Mouse (Mus musculus): ENCODE results near the gene Chtop. TPM values are rescaled to one million over a fixed set of nuclear protein-coding genes. Genes with fewer than 3 reads are reported as not detected.

The Chtop gene
- 35.9 and 46.2 TPM in 2 replicates for polyA plus RNA-seq (2012; rRNA removed)

GRCm38 (mm10) chr3:90508950-90509746, at the start of gene Chtop:
Chtop (minus strand) TSS chr3:90509498.
- DNase-seq (ENCODE audit: low read depth): no peak

GRCm38 (mm10) chr3:90555954-90556353, 46.7 kb upstream of the Chtop start:
- DNase-seq (ENCODE audit: low read depth): no peak

DNA sequence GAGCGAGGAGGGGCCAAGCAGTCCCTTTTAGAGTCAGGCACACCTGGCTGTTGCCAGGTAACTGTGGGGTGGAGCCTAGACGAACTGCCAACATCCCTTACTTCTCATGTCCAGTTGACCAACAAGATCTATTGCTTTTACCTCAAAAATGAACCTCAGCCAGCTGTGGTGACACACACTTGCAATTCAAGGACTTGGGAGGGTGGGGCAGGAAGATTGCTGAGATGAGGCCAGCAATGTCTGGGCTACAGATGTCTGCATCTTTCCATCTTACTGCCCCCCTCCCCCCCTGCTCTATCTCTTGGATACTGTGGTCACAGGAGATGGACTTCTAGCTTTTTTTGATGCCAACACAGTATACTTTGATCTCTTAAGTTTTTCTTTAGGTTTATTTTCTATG, 42.9 kb upstream of the Chtop start:
- DNase-seq (ENCODE audit: low read depth): no peak

DNA sequence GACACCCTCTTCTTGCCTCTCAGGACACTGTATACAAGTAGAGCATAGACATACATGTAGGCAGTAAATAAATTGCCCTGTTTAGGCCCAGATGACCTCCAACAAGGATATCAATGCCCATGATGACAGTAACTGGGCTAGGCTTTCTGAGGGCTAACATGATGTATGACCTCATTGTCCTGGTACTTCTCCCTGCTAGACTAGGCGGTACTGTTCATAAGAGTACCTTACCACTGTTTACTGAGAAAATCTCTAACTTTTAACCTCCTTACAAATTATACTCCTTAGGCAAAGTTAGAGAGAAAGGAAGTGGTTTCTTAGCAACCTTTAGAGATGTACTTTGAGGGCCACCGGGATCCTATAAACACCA, 41.1 kb upstream of the Chtop start:
- DNase-seq (ENCODE audit: low read depth): no peak

GRCm38 (mm10) chr3:90549676-90550420, 40.5 kb upstream of the Chtop start:
- no peak for DNase-seq (ENCODE audit: low read depth)

DNA sequence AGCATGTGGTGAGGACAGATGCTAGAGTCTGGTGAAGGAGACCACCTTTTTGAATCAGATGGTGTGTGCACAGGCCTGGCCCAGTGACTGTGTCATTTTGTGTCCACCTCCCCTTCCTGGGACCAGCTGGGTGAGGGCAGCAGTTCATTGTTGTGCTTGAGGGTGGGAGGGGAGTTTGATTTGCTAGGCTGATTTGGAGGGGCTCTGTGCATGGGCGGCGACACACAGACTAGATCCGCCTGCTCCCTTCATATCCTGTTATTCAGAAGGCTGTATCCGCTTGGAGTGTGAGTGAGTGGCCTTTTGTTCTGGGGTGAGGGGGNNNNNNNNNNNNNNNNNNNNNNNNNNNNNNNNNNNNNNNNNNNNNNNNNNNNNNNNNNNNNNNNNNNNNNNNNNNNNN, 31.6 kb upstream of the Chtop start:
- no peak for DNase-seq (ENCODE audit: low read depth)

DNA sequence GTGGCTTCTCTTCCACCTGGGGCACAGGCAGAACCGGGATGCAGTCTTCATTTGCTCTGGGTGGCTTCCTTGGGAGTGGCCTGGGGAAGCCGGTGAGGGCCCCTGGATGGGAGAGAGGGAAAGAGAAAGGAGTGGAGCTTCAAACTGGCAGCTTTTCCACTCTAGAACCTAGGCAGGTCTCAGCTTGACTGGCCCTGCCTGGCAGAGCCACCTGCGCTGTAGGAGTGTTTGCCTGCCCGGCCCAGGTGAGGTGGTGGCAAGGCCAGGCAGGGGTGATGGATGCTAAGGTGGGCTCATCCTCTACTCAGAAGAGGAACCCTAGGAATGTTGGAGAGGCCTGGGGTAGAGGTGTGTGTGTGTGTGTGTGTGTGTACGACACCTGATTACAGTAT, 28.6 kb upstream of the Chtop start:
- DNase-seq (ENCODE audit: low read depth): no peak

GRCm38 (mm10) chr3:90537141-90537904, 28.0 kb upstream of the Chtop start, which contains the start of gene S100a16:
S100a16 (plus strand) TSS chr3:90537254.
- DNase-seq (ENCODE audit: low read depth): no peak

DNA sequence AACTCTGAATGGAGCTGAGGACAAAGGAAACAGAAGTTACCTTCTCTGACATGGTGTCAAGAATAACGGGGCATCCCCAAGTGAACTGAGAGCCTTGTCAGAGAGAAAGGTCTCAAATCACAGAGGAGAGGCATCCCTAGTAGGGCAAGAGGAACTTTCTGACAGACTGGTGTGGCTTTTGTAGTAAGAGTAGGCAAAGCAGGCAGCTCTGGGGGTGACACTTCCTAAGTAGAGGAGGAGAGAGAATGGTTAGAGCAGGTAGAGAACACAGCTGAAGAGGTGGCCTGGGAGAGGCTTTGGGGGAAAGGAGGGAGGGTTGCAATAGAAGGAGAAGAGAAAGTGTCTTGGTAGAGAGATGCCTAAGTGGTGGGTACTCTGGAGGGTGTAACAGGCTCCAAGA, 26.1 kb upstream of the Chtop start:
- DNase-seq (ENCODE audit: low read depth): no peak

DNA sequence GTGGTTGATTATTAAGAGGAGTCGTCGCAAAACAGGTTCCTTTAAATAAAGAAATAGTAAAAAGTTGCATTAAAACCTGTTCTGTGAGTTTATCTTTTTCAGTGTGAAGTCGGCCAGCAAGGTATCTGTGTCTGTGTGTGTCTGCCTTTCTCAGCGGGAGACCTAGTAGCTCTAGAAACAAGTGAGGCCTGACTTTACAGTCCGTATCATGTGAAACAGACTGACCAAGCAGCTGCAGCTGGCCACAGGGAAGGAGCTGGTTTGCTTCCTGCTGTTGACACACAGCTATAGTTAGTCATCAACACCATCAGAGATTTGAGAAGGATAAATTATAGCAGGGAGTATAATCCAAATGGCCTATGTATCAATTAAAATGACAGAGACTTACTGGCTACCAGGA, 22.4 kb upstream of the Chtop start:
- no peak for DNase-seq (ENCODE audit: low read depth)

DNA sequence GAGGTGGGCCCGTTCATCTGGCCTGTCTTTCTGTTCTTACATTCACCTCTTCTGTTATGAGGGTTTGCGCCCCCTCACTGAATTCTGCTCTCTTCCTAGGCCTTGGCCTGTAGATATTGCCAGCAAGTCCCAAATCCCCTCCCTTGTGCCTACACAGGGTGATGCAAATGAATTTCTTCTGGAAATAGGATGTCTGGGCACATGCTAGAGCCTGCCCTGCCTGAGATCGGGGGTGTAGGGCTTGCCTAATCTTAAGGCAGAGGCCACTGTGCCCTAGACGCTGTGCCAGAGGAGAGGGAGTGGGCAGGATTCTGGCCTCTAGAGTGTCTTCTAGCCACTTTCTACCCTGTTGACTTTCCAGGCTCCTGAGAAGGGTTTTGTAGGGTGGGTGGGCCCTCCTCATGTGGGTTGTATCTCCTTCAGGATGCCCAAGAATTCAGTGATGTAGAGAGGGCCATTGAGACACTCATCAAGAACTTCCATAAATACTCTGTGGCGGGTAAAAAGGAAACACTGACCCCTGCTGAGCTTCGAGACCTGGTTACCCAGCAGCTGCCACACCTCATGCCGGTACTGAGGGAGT, 18.1 kb upstream of the Chtop start:
- no peak for DNase-seq (ENCODE audit: low read depth)

DNA sequence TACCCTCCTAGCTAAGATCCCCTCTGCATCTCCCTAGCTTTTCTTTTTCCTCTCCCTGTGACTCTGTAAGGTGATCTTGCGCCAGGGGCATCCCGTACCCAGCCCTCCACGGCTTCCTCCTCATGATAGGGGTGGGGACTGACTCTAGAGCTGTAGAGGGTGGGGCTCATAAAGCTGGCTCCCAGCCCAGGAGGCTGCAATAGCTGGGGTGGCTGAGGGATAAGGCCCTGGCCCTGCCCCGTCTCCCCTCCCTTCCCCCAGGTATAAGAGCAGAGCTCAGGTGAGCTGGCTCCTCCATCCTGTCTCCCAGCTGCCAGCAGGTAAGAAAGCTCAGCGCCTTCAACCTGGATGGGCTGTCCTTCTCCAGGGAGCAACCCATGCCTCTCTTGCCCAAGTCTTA, 17.3 kb upstream of the Chtop start, which contains the start of gene S100a14:
TSS of gene S100a14 (plus strand) at position 277 of the 400 bp plus-strand sequence.
- DNase-seq (ENCODE audit: low read depth): no peak

DNA sequence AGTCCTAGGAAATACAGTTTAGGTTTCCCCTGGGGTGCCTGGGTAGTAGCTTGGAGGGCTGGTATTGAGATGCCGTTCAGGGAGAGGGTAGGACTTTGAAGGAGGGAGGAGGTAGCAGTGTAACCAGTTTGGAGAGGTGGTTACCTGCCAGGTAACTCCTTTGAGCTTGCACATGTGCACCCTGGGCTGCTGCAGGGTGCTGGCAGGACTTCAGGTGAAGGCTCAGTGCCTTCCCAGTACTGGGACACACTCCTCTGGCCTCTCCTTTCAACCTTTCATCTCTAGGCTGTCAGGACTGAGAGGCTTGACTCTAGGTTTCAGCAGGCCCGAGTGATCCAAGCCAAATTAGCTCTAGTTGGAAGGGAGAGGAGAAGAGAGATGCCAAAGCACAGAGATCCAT, 16.8 kb upstream of the Chtop start:
- DNase-seq (ENCODE audit: low read depth): no peak

DNA sequence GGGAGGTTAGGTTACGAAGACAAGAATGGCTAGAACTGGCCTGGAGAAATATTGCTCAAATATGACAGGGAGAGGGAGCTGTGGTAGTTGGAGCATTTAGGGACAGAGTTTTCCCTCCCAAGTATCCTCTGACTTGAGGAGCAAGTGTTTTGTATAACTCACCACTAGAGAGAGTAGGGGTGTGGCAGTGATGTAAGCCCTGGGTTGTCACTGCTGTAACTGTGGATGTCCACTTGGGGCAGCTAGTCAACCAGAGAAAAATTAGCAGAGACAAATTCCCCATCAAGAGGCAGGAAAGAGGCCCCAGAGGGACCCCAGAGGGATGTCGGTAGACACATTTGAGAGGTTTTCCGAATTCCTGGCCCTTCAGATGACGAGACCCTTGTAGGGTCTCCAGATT, 16.1 kb upstream of the Chtop start:
- no peak for DNase-seq (ENCODE audit: low read depth)

- no peak for DNase-seq (ENCODE audit: low read depth)
Observed at GRCm38 (mm10) chr3:90517711-90518110, 8.4 kb upstream of the Chtop start.

GRCm38 (mm10) chr3:90515789-90516188, 6.5 kb upstream of the Chtop start:
- no peak for DNase-seq (ENCODE audit: low read depth)

DNA sequence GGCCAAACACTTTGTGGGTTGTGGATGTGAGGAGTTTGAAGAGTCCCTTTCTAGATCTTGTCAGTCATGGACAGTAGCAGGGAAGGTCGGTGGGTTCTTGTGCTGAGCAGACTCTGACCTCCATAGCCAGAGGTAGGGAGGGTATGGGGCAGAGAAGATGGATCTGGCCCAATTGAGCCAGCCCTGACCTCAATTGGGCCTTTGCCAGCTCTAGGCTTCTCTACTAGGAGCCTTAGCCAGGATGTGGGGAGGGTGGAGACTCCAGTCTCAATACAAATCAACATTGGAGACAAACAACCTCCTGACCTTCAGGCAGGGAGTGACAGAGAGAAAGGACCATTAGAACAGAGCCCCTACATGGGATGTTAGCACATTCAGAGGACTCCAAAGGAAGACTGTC, 5.9 kb upstream of the Chtop start:
- no peak for DNase-seq (ENCODE audit: low read depth)

- no peak for DNase-seq (ENCODE audit: low read depth)
Observed at GRCm38 (mm10) chr3:90514691-90515090, 5.4 kb upstream of the Chtop start.

- no peak for DNase-seq (ENCODE audit: low read depth)
Observed at GRCm38 (mm10) chr3:90513796-90514590, 4.7 kb upstream of the Chtop start, which contains the start of the genes S100a1 and S100a13. S100a1 (minus strand) TSS chr3:90514392. S100a13 (plus strand) TSS chr3:90514435.

DNA sequence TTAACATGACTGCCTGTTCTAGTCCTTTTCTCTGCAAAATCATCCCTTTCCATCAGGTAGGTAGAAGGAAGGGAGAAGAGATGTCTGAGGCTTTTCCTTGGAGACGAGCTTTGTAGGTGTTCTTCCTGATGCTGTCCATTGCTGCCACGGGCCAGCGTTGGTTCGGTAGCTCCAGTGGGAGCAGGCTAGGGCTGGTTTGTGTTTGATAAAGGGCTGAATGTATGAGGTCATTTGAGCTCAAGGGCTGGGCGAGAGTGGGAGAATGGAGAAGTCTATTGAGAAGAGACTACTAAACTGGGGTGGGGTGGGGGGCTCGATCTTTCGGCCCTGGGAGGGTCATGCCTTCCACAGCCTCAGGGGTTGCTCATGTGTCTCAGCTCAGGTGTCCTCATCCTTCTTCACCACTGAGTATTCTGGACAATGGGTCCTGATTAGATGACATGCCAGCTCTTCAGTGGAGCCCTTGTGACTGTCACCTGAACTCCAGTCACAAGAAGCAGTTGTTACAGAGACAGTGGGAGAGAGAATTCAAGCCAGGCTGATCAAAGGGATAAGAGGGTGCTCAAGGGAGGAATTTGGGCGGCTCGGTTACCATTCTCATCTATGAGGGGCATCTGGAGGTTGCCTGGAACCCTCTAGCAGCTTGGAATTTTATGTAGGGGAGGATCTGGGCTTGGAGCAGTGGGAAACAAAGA, 3.8 kb upstream of the Chtop start:
- DNase-seq (ENCODE audit: low read depth): no peak

Measured in gonadal fat pad, adult 2 months (tissue).